Mouse (Mus musculus): Measurements from ENCODE around the gene Phf21b.

- TF ChIP-seq EP300 (IDR thresholded peaks at IDR 0.05), result no peak
- 0 out of 2 replicates have a peak, but pooled peaks have one; percentile 12 for TF ChIP-seq CTCF (IDR thresholded peaks at IDR 0.05)
These were observed 15.3 kb downstream of the Phf21b start for GRCm38 (mm10) chr15:84840560-84840959.
